Mouse (Mus musculus): ENCODE measurements around the gene Hist1h1t. TPM values are rescaled to one million over a fixed set of nuclear protein-coding genes. Genes with fewer than 3 reads are reported as not detected.

Hist1h1t gene
- not detected for polyA plus RNA-seq (2015; fragmentation: Illumina TruSeq; extraction: RNeasy Lipid Tissue Mini Kit (QIAGEN cat#74804); ENCODE audit: insufficient read depth, low replicate concordance)

GRCm38 (mm10) chr13:23695514-23695913 is at the start of gene Hist1h1t:
Gene Hist1h1t (plus strand): TSS chr13:23695814.

GRCm38 (mm10) chr13:23683755-23684281 is 11.8 kb upstream of the Hist1h1t start, which contains the start of the genes Hist1h2ac and Hist1h2bc:
Gene Hist1h2ac (minus strand): TSS chr13:23683948.
Gene Hist1h2bc (plus strand): TSS chr13:23684199.

GRCm38 (mm10) chr13:23698300-23698693 is 2.7 kb downstream of the Hist1h1t start, which contains the start of gene Hist1h4c:
Gene Hist1h4c (minus strand): TSS chr13:23698454.

GRCm38 (mm10) chr13:23710374-23711089 is 14.9 kb downstream of the Hist1h1t start, which contains the start of gene Hfe:
Gene Hfe (minus strand): TSS chr13:23710854.

GRCm38 (mm10) chr13:23738677-23739068 is 43.1 kb downstream of the Hist1h1t start, which contains the start of gene Hist1h1c:
Gene Hist1h1c (plus strand): TSS chr13:23738808.

GRCm38 (mm10) chr13:23745381-23746161 is 50.0 kb downstream of the Hist1h1t start, which contains the start of gene Hist1h3c:
Gene Hist1h3c (minus strand): TSS chr13:23745602.

Other genes starting within 250 kb of the Hist1h1t start
- 0.23 TPM for gene Btn1a1, start 229.9 kb upstream of the Hist1h1t start, polyA plus RNA-seq (2015; fragmentation: Illumina TruSeq; extraction: RNeasy Lipid Tissue Mini Kit (QIAGEN cat#74804); ENCODE audit: insufficient read depth, low replicate concordance)
- 0.15 TPM for gene Btn2a2, start 207.0 kb upstream of the Hist1h1t start, polyA plus RNA-seq (2015; fragmentation: Illumina TruSeq; extraction: RNeasy Lipid Tissue Mini Kit (QIAGEN cat#74804); ENCODE audit: insufficient read depth, low replicate concordance)
- not detected for gene Hist1h4h, start 164.8 kb upstream of the Hist1h1t start, polyA plus RNA-seq (2015; fragmentation: Illumina TruSeq; extraction: RNeasy Lipid Tissue Mini Kit (QIAGEN cat#74804); ENCODE audit: insufficient read depth, low replicate concordance)
- gene Hist1h2af, start 161.9 kb upstream of the Hist1h1t start, polyA plus RNA-seq (2015; fragmentation: Illumina TruSeq; extraction: RNeasy Lipid Tissue Mini Kit (QIAGEN cat#74804); ENCODE audit: insufficient read depth, low replicate concordance) = not detected
- not detected for gene Hist1h3g, start 160.4 kb upstream of the Hist1h1t start, polyA plus RNA-seq (2015; fragmentation: Illumina TruSeq; extraction: RNeasy Lipid Tissue Mini Kit (QIAGEN cat#74804); ENCODE audit: insufficient read depth, low replicate concordance)
- 0.36 TPM for gene Hist1h2bh, start 152.4 kb upstream of the Hist1h1t start, polyA plus RNA-seq (2015; fragmentation: Illumina TruSeq; extraction: RNeasy Lipid Tissue Mini Kit (QIAGEN cat#74804); ENCODE audit: insufficient read depth, low replicate concordance)
- gene Hist1h3f, start 151.8 kb upstream of the Hist1h1t start, polyA plus RNA-seq (2015; fragmentation: Illumina TruSeq; extraction: RNeasy Lipid Tissue Mini Kit (QIAGEN cat#74804); ENCODE audit: insufficient read depth, low replicate concordance) = not detected
- gene Hist1h4f, start 144.2 kb upstream of the Hist1h1t start, polyA plus RNA-seq (2015; fragmentation: Illumina TruSeq; extraction: RNeasy Lipid Tissue Mini Kit (QIAGEN cat#74804); ENCODE audit: insufficient read depth, low replicate concordance) = not detected
- gene Hist1h1d, start 142.6 kb upstream of the Hist1h1t start, polyA plus RNA-seq (2015; fragmentation: Illumina TruSeq; extraction: RNeasy Lipid Tissue Mini Kit (QIAGEN cat#74804); ENCODE audit: insufficient read depth, low replicate concordance) = 0.11 TPM
- gene Hist1h3e, start 133.4 kb upstream of the Hist1h1t start, polyA plus RNA-seq (2015; fragmentation: Illumina TruSeq; extraction: RNeasy Lipid Tissue Mini Kit (QIAGEN cat#74804); ENCODE audit: insufficient read depth, low replicate concordance) = not detected
- 0.52 TPM for gene Hist1h2ae, start 124.6 kb upstream of the Hist1h1t start, polyA plus RNA-seq (2015; fragmentation: Illumina TruSeq; extraction: RNeasy Lipid Tissue Mini Kit (QIAGEN cat#74804); ENCODE audit: insufficient read depth, low replicate concordance)
- 1.1 TPM for gene Hist1h2bg, start 124.4 kb upstream of the Hist1h1t start, polyA plus RNA-seq (2015; fragmentation: Illumina TruSeq; extraction: RNeasy Lipid Tissue Mini Kit (QIAGEN cat#74804); ENCODE audit: insufficient read depth, low replicate concordance)
- not detected for gene Hist1h2bf, start 121.6 kb upstream of the Hist1h1t start, polyA plus RNA-seq (2015; fragmentation: Illumina TruSeq; extraction: RNeasy Lipid Tissue Mini Kit (QIAGEN cat#74804); ENCODE audit: insufficient read depth, low replicate concordance)
- not detected for gene Hist1h2ad, start 121.4 kb upstream of the Hist1h1t start, polyA plus RNA-seq (2015; fragmentation: Illumina TruSeq; extraction: RNeasy Lipid Tissue Mini Kit (QIAGEN cat#74804); ENCODE audit: insufficient read depth, low replicate concordance)
- gene Hist1h3d, start 120.1 kb upstream of the Hist1h1t start, polyA plus RNA-seq (2015; fragmentation: Illumina TruSeq; extraction: RNeasy Lipid Tissue Mini Kit (QIAGEN cat#74804); ENCODE audit: insufficient read depth, low replicate concordance) = 0.39 TPM
- gene Hist1h4d, start 114.2 kb upstream of the Hist1h1t start, polyA plus RNA-seq (2015; fragmentation: Illumina TruSeq; extraction: RNeasy Lipid Tissue Mini Kit (QIAGEN cat#74804); ENCODE audit: insufficient read depth, low replicate concordance) = not detected
- 3.3 TPM for gene Hist1h2be, start 74.7 kb upstream of the Hist1h1t start, polyA plus RNA-seq (2015; fragmentation: Illumina TruSeq; extraction: RNeasy Lipid Tissue Mini Kit (QIAGEN cat#74804); ENCODE audit: insufficient read depth, low replicate concordance)
- 0.40 TPM for gene Hist1h1e, start 73.3 kb upstream of the Hist1h1t start, polyA plus RNA-seq (2015; fragmentation: Illumina TruSeq; extraction: RNeasy Lipid Tissue Mini Kit (QIAGEN cat#74804); ENCODE audit: insufficient read depth, low replicate concordance)
- 0.75 TPM for gene Hist1h2ac, start 11.9 kb upstream of the Hist1h1t start, polyA plus RNA-seq (2015; fragmentation: Illumina TruSeq; extraction: RNeasy Lipid Tissue Mini Kit (QIAGEN cat#74804); ENCODE audit: insufficient read depth, low replicate concordance)
- 19.4 TPM for gene Hist1h2bc, start 11.6 kb upstream of the Hist1h1t start, polyA plus RNA-seq (2015; fragmentation: Illumina TruSeq; extraction: RNeasy Lipid Tissue Mini Kit (QIAGEN cat#74804); ENCODE audit: insufficient read depth, low replicate concordance)
- not detected for gene Hist1h4c, start 2.6 kb downstream of the Hist1h1t start, polyA plus RNA-seq (2015; fragmentation: Illumina TruSeq; extraction: RNeasy Lipid Tissue Mini Kit (QIAGEN cat#74804); ENCODE audit: insufficient read depth, low replicate concordance)
- 28.5 TPM for gene Hfe, start 15.0 kb downstream of the Hist1h1t start, polyA plus RNA-seq (2015; fragmentation: Illumina TruSeq; extraction: RNeasy Lipid Tissue Mini Kit (QIAGEN cat#74804); ENCODE audit: insufficient read depth, low replicate concordance)
- gene Hist1h1c, start 43.0 kb downstream of the Hist1h1t start, polyA plus RNA-seq (2015; fragmentation: Illumina TruSeq; extraction: RNeasy Lipid Tissue Mini Kit (QIAGEN cat#74804); ENCODE audit: insufficient read depth, low replicate concordance) = 26.6 TPM
- not detected for gene Hist1h3c, start 49.8 kb downstream of the Hist1h1t start, polyA plus RNA-seq (2015; fragmentation: Illumina TruSeq; extraction: RNeasy Lipid Tissue Mini Kit (QIAGEN cat#74804); ENCODE audit: insufficient read depth, low replicate concordance)
- not detected for gene Hist1h2bb, start 50.9 kb downstream of the Hist1h1t start, polyA plus RNA-seq (2015; fragmentation: Illumina TruSeq; extraction: RNeasy Lipid Tissue Mini Kit (QIAGEN cat#74804); ENCODE audit: insufficient read depth, low replicate concordance)
- not detected for gene Hist1h2ab, start 55.3 kb downstream of the Hist1h1t start, polyA plus RNA-seq (2015; fragmentation: Illumina TruSeq; extraction: RNeasy Lipid Tissue Mini Kit (QIAGEN cat#74804); ENCODE audit: insufficient read depth, low replicate concordance)
- not detected for gene Hist1h3b, start 56.5 kb downstream of the Hist1h1t start, polyA plus RNA-seq (2015; fragmentation: Illumina TruSeq; extraction: RNeasy Lipid Tissue Mini Kit (QIAGEN cat#74804); ENCODE audit: insufficient read depth, low replicate concordance)
- gene Hist1h4b, start 61.2 kb downstream of the Hist1h1t start, polyA plus RNA-seq (2015; fragmentation: Illumina TruSeq; extraction: RNeasy Lipid Tissue Mini Kit (QIAGEN cat#74804); ENCODE audit: insufficient read depth, low replicate concordance) = not detected
- gene Hist1h4a, start 65.4 kb downstream of the Hist1h1t start, polyA plus RNA-seq (2015; fragmentation: Illumina TruSeq; extraction: RNeasy Lipid Tissue Mini Kit (QIAGEN cat#74804); ENCODE audit: insufficient read depth, low replicate concordance) = not detected
- not detected for gene Hist1h3a, start 66.6 kb downstream of the Hist1h1t start, polyA plus RNA-seq (2015; fragmentation: Illumina TruSeq; extraction: RNeasy Lipid Tissue Mini Kit (QIAGEN cat#74804); ENCODE audit: insufficient read depth, low replicate concordance)
- not detected for gene Hist1h1a, start 67.9 kb downstream of the Hist1h1t start, polyA plus RNA-seq (2015; fragmentation: Illumina TruSeq; extraction: RNeasy Lipid Tissue Mini Kit (QIAGEN cat#74804); ENCODE audit: insufficient read depth, low replicate concordance)
- not detected for gene Trim38, start 74.1 kb downstream of the Hist1h1t start, polyA plus RNA-seq (2015; fragmentation: Illumina TruSeq; extraction: RNeasy Lipid Tissue Mini Kit (QIAGEN cat#74804); ENCODE audit: insufficient read depth, low replicate concordance)
- gene Slc17a2, start 111.2 kb downstream of the Hist1h1t start, polyA plus RNA-seq (2015; fragmentation: Illumina TruSeq; extraction: RNeasy Lipid Tissue Mini Kit (QIAGEN cat#74804); ENCODE audit: insufficient read depth, low replicate concordance) = not detected
- not detected for gene Slc17a3, start 143.6 kb downstream of the Hist1h1t start, polyA plus RNA-seq (2015; fragmentation: Illumina TruSeq; extraction: RNeasy Lipid Tissue Mini Kit (QIAGEN cat#74804); ENCODE audit: insufficient read depth, low replicate concordance)
- not detected for gene Slc17a1, start 171.9 kb downstream of the Hist1h1t start, polyA plus RNA-seq (2015; fragmentation: Illumina TruSeq; extraction: RNeasy Lipid Tissue Mini Kit (QIAGEN cat#74804); ENCODE audit: insufficient read depth, low replicate concordance)
- gene Slc17a4, start 219.2 kb downstream of the Hist1h1t start, polyA plus RNA-seq (2015; fragmentation: Illumina TruSeq; extraction: RNeasy Lipid Tissue Mini Kit (QIAGEN cat#74804); ENCODE audit: insufficient read depth, low replicate concordance) = not detected
- not detected for gene Hist1h2ba, start 238.3 kb downstream of the Hist1h1t start, polyA plus RNA-seq (2015; fragmentation: Illumina TruSeq; extraction: RNeasy Lipid Tissue Mini Kit (QIAGEN cat#74804); ENCODE audit: insufficient read depth, low replicate concordance)
- not detected for gene Hist1h2aa, start 238.6 kb downstream of the Hist1h1t start, polyA plus RNA-seq (2015; fragmentation: Illumina TruSeq; extraction: RNeasy Lipid Tissue Mini Kit (QIAGEN cat#74804); ENCODE audit: insufficient read depth, low replicate concordance)

Data from spleen, adult 10 weeks (tissue).